Mouse (Mus musculus) testis, postnatal 10 days (tissue): ENCODE results near the gene 2210011C24Rik.
A peak's percentile ranks its signal among the peaks of the same experiment; 100 is the strongest.
"Not testable (repeated sequence)": the region's sequence is repeated elsewhere in the genome, so short reads cannot be mapped to it uniquely, and the experiment has no call there.

Source experiments
- DNase-seq: peaks from one replicate; pipeline ENCODE4 v3.0.0; 2021; ENCODE audit warnings: low spot score

2210011C24Rik gene

GRCm38 (mm10) chr8:83994030-83994429, 17.9 kb downstream of the 2210011C24Rik start:
- DNase-seq = no peak

DNA sequence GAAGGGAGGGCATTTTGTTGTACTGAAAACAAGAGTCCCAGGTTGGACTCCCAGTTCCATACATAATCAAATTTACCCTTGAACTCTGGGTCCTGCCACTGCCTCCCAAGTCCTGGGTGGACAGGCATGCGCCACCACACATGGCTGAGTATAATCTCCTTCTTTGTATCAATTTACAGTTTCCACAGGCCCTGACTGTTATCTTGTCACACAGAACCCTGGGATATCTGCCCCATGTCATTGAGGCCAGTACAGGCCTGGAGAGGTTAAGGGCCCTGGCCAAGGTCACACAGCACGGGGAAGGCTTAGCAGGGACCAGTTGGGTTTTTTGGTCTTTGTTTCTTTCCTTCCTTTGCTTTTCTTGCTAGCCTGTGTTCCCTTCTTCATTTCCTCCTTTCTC, 19.5 kb downstream of the 2210011C24Rik start:
- DNase-seq = no peak

GRCm38 (mm10) chr8:83990170-83990569, 21.8 kb downstream of the 2210011C24Rik start:
- no peak for DNase-seq

DNA sequence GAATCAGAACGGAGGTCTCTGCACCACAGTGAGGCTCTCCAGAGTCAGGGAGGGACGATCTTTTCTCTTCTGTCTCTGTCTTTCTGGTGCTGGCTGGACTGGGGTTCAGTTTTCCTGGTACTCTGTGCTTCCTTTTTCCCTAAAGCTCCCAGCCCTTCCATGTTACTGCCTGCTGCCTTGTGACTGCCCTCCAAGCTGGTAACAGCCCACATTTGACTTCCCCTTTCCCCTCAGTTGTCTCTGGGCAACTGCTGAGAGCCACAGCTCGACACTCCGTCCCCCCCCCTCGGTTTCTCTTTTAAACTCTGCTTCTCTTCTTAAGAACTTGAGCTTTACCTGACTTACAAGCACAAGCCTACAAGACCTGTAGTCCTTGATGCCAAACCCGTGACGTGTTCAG, 22.7 kb downstream of the 2210011C24Rik start:
- DNase-seq = no peak

- DNase-seq = not testable (repeated sequence)
Measured at GRCm38 (mm10) chr8:83983222-83983621, 28.7 kb downstream of the 2210011C24Rik start.

DNA sequence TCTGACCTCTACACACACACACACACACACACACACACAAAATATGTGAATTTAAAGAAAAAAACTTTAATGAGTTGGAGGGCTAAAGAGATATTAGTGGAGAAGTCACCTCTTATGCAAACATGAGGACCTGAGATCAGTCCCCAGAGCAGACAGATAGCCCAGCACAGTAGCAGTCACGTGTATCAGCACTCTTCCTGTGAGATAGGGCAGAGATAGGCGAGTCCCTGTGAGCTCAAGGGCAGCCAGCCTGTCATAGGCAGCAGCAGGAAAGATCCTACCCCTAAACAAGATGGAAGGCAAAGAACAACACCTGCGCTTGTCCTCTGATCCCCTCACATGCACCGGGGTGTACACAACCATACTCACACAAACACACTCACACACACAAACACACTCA, 29.5 kb downstream of the 2210011C24Rik start:
- DNase-seq = no peak

DNA sequence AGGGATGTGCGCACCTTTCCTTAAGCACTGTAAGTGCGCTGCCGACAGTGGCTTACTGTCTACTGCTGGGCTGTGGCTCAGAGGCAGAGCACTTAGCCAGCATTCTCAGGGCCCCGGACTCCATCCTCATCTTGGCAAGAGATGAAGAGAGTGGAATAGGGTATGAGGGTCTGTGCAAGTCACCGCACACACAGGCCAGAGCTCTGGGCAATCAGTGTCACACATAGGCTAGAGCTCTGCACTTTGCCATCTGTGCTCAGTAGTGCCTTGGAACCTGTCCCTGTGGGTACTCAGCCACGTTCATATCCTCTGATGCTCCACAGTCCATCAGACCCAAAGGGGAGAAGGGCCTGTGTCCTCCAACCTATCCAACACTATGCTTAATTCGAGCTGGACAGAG, 30.4 kb downstream of the 2210011C24Rik start:
- no peak for DNase-seq

- DNase-seq = peak; percentile 44
Measured at GRCm38 (mm10) chr8:83980845-83981244, 31.1 kb downstream of the 2210011C24Rik start.

GRCm38 (mm10) chr8:83980250-83980649, 31.7 kb downstream of the 2210011C24Rik start:
- DNase-seq = peak; percentile 50

DNA sequence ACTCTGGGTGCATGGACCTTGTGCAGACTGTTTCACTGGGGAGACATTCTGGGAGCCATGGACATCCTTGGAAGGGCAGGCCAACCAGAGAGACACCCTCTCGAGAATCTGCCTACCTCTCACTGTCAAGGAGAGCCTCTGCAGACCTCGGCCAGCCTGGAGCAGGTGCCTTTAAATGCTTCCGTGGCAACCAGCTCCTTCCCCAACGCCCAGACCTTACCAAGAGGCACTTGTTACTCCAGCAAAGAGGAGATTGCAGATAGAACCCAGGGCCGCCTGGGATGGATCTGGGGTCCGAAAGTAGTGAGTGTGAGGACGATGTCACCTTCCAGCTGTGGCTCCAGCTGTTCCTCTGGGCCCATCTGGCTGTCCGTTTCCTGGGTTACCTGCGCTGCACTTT, 33.8 kb downstream of the 2210011C24Rik start:
- peak; percentile 40 for DNase-seq

DNA sequence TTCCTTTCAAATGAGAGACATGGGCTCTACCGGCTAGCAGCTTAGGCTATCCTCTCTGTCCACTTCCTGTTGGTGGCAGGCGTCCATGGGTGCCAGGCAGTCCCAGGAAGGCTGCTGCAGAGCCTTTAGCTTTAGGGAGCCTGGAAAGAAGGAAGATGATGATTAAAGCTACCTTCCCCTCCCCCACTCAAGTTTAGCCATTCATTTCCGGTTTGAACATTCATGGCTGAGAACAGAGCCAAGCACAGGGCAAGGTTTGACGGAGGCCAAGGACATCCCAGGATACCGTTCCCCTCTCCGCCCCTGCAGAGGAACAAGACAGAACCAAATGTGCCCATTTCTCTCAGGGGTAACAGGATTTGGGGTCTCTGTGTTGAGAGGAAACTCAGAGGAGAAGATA, 34.3 kb downstream of the 2210011C24Rik start:
- peak; percentile 54 for DNase-seq

DNA sequence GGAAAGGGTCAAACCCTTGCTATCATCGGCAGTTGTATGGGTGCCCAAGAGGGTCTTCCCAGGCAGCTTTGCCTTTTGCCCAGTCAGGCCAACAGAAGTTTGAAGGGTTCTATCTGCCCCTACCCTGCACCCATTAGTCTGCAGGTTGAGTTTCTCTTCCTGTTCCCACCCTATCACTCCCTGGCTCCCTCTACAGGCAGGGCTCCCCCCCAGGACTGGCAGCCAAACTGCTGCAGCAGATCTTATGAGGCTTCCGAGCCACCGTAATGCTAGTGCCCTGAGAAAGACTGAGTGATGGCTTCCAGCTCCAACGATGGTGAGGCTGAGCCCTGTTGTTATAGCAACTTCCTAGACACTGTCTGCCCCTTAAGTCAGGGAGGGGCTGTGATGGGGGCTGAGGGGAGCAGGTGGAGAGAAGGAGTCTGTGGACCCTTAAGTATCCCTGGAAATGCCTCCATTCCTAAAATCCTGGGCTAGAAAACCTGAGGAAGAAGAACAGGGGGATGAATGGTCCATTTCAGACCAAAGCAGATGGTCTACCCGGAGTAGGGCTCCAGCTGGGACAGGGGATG, 35.1 kb downstream of the 2210011C24Rik start:
- peak; percentile 52 for DNase-seq

DNA sequence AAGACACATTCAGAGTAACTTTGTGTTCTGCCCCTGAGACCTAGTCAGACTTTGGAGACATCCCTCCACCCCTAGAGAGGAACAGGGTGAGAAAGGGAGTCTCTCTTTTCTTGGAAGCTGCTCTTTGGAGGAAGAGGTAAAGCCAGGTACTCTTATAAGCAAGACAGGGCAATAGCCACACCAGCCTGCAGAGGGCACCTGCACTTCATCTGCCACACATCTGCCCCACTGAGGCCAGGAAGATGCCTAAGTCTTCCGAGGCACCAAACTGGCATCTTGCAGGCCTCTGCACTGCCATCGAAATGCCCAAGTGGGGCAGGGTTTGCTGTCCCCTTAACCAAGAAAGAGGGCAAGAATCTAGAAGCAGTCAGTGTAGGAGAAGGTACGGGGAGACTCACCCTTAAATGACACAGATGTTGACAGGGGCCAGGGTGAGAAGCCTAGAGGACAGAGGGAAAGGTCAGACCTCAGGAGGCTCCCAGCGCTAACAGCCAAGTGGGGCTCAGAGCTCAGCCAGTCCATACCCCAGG, 35.8 kb downstream of the 2210011C24Rik start:
- peak; percentile 42 for DNase-seq

- peak; percentile 39 for DNase-seq
Measured at GRCm38 (mm10) chr8:83974521-83974920, 37.5 kb downstream of the 2210011C24Rik start.

DNA sequence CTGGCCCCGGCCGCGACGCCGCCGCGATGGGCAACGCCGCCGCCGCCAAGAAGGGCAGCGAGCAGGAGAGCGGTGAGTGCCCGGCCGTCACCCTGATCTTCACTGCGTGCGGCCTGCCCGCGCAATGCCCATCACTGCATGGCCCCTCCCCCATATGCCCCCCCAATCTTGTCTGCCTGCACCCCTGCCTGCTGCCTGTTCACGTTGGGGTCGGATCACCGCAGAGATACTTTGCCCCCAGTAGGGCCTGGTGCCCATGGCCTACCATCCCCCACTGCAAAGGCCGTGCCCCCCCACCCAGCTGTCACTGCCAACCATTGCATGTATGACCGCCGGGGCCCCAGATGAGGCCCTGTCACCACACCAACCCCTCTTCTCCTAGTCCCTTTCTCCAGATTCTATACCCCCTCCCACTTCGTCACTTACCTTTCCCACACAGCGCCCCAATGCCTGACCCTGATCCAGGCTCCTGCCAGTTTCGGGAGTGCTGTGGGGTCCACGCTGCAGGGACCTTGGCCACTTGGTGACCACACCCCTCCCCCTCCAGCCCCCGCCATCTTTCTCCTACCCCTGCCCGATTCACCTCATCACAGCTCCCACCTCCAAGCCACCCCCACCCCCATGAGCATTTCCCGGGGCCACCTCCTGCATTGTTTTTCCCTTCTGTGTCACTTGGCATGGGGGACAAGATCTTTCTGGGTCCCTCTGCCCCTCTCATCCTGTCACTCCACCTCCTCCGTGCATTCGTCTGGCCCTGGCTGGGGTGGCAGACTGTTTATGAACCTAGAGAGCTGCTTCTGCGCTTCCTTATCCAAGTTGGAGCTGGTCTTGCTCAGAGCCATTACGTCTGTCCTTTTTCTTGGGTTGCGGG, 38.6 kb downstream of the 2210011C24Rik start:
- DNase-seq = peak; percentile 66

DNA sequence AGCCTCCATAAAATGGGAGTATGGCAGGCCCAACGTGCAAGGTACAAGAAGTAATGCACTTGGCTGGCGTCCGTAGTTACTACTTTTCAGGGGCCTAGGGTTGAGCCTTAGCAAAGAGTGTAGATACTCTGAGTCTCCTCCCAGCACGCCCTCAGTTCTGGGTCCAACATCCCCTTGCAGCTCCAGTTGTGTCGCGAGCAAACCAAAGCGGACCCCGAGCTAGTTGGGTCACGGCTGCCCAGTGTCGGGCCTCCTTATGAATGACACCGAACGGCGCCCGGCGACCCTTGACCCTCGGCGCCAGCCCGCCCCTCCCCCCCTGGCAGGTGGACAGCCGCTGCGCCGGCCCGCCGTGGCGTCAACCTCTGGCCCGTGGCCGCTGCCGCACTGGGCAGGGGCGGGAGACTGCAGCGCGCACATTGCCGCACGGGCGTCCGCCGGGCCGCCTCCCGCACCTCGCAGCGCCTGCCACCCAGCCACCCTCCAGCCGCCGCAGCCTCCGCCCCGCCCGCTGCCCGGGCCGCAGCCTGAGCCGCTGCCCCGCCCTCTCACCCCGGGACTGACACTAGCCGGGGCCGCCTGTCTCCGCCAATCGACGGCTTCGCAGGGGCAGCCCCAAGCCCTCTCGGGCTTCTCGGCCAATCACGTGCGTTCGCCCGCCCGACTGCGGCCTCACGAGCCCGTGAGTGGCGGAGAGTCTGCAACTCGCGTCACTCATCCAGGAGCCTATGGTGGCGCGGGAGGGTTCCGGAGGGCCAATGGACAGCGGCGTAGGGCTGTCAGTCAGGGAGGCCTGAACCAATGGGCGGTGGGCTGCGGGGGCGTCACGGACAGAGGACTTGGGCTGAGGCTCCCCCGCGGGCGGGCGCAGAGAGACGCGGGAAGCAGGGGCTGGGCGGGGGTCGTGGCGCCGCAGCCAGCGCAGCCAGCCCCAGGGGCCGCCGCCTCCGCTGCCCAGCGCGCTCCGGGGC, 39.5 kb downstream of the 2210011C24Rik start, which contains the start of gene Prkaca:
Gene Prkaca (plus strand): TSS at position 844 of the 971 bp plus-strand sequence.
- peak; percentile 97 for DNase-seq

GRCm38 (mm10) chr8:83971661-83972060, 40.3 kb downstream of the 2210011C24Rik start:
- peak; percentile 37 for DNase-seq

GRCm38 (mm10) chr8:83971121-83971520, 40.9 kb downstream of the 2210011C24Rik start:
- DNase-seq = no peak

DNA sequence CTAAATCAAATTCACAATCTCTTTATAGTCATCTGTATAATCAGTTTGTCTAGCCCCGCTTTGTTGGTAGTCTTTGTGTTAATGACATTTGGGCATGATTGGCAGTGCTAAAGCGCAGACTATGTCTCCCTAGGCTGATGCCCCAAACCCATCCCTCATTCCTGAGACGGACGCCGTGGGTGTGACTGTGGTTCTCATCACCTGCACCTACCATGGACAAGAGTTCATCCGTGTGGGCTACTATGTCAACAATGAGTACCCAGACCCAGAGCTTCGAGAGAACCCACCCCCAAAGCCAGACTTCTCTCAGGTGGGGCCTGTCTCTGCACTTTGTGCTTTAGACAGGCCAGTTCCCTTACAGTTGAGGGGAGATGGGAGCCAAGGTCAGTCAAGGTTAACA, 44.3 kb downstream of the 2210011C24Rik start:
- no peak for DNase-seq

DNA sequence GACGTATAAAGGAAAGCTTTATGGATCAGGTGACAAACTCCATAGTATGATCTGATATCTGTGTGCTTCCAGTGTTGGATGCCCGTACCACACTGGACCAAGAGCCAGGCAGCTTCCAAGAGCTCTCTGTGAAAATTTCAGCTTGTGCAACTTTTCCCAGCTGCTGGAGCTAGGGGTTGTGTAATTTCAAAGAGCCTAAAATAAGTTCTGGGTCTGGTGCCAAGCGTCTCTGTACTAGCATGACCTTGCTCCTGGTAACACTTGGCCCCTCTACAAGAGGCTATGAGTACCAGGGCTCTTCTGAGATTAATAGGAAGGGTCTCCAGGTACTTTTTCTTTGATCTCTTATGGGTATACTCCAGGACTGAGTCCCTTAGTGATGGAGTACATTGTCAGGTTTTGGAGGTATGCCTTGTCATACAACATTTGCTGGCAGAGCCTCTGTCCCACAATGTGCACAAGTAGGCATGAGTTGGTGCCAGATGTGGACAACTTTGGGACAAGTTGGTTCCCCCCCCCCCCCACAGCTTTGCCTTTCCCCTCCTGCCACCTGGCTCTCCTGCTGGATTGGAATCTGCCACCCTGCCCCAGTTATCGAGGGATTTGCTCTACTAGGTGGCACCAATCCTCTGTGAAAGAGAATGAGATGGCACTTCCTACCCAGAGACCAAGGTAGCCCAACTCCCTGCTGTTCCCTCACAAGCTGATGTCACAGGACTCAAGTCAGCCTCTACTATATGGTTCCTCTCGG, 47.8 kb downstream of the 2210011C24Rik start:
- no peak for DNase-seq
